Mouse (Mus musculus) cerebellum, adult 2 months (tissue): ENCODE data around the gene Kl.

ENCODE experiments used
- CTCF ChIP-seq: fragments of 200-500 bp; IDR thresholded peaks from 2 replicates; pipeline ENCODE4 v1.5.1; 2011; ENCODE audit warnings: low read depth, mild to moderate bottlenecking, control low read depth, low read length, moderate library complexity, borderline replicate concordance; ENCODE audit not compliant: insufficient read depth
- POLR2A ChIP-seq: fragments of 200-500 bp; IDR thresholded peaks from 2 replicates; pipeline ENCODE4 v1.6.1; 2011; ENCODE audit warnings: low read length, control low read depth, borderline replicate concordance; ENCODE audit not compliant: insufficient read depth

- TF ChIP-seq CTCF (no peak), POLR2A (no peak)
Measured at GRCm38 (mm10) chr5:150962756-150963155, 10.3 kb downstream of the Kl start.
